Mouse (Mus musculus) embryo, embryonic 9.5 days (tissue): ENCODE measurements at regions not wholly inside any gene's neighbourhood (a gene's known extent, or its start where the extent isn't known, plus 50 kb on each side); places are given as distances from the start of the nearest gene placed in this dataset.
"Not testable (repeated sequence)": the region's sequence is repeated elsewhere in the genome, so short reads cannot be mapped to it uniquely, and the experiment has no call there.

Experiments
- DNase-seq: peaks from one replicate; pipeline ENCODE4 v3.0.0-alpha.2; 2017; ENCODE audit errors: extremely low spot score

DNA sequence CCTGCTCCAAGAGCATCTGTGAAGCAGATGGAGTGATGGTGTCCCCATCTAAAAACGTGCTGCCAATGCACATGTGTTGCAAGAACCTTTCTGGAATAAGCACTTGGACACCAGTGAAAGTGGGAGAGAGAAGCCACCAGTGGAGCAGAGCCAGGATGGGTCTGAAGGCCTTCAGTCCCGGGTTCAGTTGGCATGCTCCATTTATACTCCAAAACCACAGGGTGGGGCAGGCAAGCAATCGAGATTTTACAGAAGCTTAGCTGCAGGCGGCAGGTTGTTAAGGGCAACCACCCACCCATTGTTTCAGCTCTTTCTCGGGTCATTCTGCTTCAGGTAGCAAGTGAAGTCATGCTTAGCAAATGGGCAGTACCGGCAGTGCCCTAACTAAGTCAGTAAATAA, 51.8 kb upstream of the Sv2b start:
- no peak for DNase-seq

DNA sequence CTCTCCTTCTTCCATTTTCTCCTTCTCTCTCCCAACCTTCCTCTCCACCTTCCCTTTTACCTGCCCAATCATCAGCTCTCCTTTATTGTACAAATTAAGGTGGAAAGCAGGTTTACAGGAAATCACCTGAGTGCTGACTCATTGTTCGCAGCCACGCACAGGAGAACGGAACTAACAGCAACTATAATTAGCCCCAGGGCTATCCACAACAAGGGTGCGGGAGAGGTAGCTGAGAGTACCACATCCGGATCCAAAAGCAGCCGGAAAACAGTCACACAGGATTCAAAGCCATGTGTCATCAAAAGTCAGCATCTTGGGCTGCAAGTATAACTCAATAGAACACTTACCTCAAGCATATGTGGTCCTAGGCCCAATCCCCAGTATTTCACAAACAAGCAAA, 53.5 kb upstream of the Sv2b start:
- DNase-seq, result no peak

- no peak for DNase-seq
Observed at GRCm38 (mm10) chr7:75365480-75365879, 56.4 kb upstream of the Sv2b start.

DNA sequence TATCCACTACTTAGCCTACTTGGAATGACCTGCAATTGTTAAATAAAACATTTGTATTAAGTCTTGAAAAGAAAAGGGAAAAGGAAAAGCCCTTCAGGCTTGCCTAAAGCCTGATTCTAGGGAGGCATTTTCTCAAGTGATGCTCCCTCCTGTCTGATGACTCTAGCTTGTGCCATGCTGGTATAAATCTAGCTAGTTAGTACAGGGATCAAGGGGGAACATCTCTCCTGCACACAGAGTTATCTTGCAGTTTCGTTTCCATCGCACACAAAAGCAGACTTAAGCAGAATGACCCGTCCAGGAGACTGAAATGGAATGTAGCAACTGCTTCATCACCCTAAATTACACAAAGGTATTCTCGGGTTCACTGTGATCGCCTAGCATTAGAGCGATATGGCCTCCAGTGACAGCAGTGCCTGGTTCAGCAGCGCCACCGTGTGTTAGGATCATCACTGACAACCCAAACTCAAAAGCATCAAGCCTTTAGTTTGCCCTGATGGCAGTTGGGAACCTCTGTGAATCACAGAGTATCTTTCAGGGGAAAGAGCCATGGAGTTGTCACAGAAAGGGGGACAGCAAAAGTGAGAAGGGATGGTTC, 57.3 kb upstream of the Sv2b start:
- DNase-seq, result peak; percentile 75

- DNase-seq, result no peak
Observed at GRCm38 (mm10) chr7:75368315-75368714, 59.3 kb upstream of the Sv2b start.

DNA sequence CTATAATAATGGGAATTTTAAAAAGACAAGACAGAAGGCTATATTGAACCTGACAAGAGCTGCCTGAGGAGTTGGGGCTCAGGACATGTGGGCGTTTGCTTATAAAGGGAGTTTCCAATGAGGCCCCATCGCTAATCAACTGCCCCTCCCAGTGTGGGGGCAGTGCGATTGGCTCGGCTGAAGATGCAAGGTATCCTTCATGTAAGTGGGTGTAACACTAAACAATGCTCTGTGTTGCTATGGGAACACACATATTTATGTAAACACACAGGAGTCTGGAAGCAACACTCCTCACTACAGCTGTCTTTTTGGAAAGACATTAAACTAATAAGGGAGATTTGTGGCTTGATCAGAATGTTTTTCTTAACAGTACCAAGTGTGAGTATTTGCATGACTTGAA, 60.3 kb upstream of the Sv2b start:
- DNase-seq, result no peak

DNA sequence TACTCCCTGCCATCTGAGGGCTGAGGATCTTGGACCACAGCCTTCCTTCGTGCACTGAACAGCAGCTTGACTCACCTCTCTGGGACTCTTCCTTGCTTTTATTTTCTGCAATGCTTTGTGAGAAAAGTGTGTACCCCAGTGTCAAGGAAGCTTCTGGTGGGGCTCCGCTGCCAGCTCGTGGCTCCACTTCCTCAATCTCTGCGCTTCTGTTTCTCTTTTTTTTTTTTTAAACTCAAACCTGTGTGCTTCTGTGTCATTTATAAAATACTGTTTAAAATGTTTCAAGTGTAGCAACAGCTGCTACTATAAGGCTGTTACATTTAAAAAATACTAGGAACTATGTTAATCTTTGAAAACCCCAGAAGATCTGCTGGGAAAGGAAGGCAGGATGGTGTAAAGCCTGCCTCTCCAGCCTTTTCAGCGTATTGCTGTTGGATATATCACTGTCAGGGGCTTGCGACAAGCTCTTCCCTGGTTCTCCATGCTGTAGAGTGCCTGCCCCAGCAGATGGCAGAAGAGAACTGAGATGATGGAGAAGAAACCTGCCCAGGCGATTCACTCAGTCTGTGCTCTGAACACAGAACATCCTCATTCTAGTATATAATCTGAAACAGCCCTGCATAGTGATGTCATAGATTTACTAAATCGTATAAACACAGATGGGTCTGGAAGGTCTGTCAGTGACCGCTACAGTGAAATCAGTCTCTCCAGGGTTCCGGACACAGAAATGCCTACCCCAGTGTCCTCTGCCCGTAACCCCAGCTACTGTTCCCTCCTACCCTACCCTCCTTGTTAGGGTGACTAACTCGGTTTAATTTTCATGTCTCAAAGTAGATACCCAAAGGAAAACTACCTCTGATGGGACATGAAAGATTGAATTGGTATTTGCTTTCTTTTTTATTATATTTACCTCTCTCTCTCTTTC, 61.8 kb upstream of the Sv2b start:
- peak; percentile 79 for DNase-seq

GRCm38 (mm10) chr7:75371520-75371876, 62.4 kb upstream of the Sv2b start:
- no peak for DNase-seq

GRCm38 (mm10) chr7:75371991-75372390, 62.9 kb upstream of the Sv2b start:
- no peak for DNase-seq

DNA sequence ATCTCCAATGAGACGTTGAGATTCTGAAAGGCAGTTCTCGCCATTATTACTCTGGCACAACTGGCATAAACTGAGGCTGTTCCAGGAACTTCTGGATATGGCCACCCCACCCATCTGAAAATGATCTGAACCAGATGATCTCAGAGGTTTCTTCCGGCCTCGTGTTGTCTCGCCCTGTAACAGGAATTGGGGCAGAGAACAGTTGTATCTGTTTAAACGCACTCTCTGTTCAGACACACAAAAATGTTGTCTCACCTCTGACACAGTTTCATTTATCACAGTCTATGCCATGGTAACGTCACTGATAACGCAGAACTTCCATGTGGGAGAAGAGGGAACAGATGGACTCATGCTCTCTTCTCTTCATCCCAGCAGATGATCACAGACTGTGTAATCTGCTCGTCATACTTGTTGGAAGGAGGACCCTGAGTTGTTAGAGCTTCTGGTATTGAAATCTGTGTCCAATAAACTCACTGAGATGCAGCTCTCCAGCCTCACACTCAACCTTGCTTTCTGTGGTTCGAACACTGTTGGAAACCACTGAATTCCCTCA, 63.9 kb upstream of the Sv2b start:
- DNase-seq, result no peak

DNA sequence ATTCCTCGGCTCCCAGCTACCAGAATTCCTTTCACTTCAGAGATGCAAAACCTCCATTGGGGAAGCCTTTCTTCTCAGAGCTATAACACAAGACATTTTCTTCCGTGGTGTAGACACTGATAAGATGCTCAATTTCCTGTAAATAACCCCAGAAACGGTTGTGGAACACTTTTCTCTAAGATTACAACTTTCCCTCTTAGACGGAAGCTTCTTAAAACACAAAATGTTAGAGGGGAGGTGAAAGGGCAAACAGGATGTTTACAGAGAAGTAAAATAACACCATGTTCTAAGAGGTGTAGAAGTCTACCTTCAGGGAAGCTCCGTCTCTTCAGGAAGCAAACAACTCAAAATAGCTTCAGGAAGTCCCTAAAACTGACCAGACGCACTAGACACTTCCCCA, 65.4 kb upstream of the Sv2b start:
- DNase-seq, result no peak

GRCm38 (mm10) chr7:75379595-75379994, 70.5 kb upstream of the Sv2b start:
- DNase-seq, result no peak

DNA sequence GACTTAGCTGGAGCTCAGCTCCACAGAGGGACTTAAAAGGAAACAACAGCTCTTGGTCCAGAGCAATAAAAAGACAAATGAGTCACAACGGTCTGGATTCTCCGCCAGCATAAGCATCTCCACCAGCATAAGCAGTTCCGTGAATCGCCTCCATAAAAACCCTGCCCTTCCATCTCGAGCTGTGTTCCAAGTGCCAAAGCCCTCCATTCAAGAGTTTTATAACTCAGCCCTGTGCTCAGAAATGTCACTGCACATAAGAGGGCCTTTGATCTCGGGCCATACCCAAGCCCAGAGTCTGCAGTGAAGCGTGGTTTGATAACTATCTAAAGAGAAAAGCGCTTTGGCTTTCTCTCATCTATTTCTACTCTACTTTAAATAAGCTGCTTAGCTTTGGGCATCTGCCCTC, 70.8 kb upstream of the Akap13 start:
- DNase-seq, result no peak

GRCm38 (mm10) chr7:75387033-75387432, 68.3 kb upstream of the Akap13 start:
- DNase-seq, result no peak

GRCm38 (mm10) chr7:75387821-75388431, 67.4 kb upstream of the Akap13 start:
- DNase-seq, result no peak

DNA sequence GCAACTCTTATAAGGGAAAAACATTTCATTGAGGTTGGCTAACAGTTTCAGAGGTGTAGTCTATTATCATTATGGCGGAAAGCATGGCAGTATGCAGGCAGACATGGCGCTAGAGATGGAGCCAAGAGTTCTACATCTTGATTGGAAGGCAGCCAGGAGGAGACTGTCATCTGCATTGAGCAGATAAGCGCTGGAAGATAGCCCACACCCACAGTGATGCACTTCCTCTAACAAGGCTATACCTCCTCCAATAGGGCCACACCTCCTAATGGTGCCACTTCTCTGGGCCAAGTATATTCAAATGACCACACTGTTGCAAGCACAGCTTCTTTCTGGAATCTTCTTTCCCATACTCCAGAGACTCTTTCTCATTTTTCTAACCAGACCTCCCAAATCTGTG, 65.2 kb upstream of the Akap13 start:
- no peak for DNase-seq

DNA sequence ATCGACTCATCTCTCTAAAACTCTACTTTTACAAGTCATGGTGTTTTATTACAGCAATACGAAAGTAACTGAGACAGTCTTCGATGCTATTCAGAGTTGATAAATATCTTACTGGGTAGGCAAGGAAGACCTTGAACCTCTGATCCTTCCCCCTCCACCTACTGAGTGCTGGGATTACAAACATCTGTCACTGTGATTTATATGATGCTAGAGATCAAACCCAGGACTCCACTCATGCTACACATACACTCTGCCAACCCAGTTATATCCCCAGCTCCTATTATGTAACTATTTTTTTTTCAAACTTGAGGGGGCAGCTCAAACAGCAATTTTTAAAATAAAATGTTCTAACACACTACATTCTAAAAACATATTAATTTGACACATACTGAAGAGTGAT, 62.6 kb upstream of the Akap13 start:
- DNase-seq, result no peak

GRCm38 (mm10) chr7:75393466-75393865, 61.9 kb upstream of the Akap13 start:
- no peak for DNase-seq

DNA sequence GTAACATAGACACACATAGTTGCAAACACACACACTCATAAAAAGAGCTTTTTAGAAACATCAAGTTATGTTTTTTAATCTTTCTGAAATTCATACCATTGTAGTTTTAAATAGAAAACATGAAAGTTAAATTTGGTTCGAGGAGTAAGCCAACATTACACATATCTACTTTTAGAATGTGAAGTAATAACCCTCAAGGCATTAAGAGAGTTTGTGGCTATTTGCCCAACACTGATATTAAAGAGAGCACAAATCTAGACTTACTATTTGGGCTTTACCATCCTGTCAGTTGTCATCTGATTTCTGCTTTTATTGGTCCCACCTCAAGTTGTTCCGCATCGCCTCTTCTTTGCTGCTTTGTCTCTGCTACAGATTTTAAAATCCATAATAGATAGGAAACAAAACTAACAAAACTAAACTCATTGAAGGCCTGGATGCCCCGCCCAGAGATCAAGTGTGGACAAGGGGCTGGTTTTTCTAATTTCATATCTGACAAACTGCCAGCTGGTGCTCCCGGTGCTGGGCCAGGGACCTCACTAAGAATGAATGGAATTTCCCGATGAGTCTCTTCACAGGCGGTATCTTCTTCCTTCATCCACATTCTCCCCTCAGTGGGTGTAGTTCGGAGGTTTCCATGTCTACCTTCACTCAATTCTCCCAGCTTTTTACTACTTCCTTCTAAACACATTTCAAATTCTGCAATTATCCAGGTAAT, 60.3 kb upstream of the Akap13 start:
- no peak for DNase-seq

DNA sequence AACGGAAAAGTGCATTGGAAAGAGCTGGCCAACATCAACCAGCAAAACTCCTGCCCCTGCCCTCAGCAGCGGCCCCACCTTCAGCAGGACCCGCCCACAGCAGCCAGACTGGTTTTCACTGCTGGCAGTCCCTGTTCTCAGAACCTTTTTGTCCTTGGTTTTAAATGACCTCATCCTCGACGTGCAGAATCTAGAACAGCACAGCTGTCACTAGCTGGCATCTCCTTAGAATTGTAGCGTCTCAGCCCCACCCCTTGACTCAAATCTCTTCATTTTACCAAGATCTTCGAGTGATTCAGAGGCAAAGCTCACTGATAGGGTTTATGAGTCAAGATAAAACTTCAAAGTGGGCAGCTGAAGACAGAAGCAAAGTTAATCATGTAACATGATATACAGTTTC, 57.8 kb upstream of the Akap13 start:
- DNase-seq, result no peak

DNA sequence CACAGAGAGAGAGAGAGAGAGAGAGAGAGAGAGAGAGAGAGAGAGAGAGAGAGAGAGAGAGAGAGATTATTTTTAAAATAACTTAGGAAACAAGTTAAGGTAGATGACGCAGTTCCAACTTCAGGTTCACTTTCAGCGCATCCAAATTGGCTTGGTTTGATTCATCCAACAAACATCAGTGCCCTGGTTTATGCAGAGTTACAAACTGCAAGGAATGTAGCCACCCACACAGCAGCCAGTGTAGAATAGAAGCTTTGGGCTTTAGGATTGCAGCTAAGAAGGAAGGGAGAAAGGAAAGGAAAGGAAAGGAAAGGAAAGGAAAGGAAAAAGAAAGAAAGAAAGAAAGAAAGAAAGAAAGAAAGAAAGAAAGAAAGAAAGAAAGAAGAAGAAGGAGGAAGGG, 56.9 kb upstream of the Akap13 start:
- not testable (repeated sequence) for DNase-seq
